Mouse (Mus musculus): ENCODE data around the gene Hnf1a.

Gene Hnf1a

DNA sequence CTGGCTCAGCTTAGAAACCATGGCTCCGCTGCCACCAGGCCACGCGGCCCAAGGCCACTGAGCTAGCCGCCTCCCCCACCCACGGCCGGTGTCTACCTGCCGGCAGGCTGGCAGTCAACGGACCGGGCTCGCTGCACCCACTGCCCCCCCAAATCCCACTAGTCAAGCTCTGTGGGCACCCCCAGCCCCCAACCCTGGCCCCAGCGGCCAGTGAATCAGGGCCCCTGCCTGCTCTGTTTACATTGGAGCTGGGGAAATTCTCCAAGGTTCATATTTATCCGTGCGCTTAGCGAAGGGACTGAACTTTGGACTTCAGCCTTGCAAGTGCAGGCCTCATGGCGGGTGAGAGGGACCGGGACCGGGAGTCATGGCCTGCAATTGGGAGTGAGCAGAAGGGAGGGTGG lies at the start of gene Hnf1a:
Gene Hnf1a (minus strand): TSS at position 271 of the 404 bp plus-strand sequence.
- no peak for DNase-seq

GRCm38 (mm10) chr5:115018813-115019212 lies 47.9 kb upstream of the Hnf1a start:
- DNase-seq, result no peak

- no peak for DNase-seq
These were observed 47.4 kb upstream of the Hnf1a start for GRCm38 (mm10) chr5:115018270-115018669.

- DNase-seq, result no peak
These were observed 44.2 kb upstream of the Hnf1a start for GRCm38 (mm10) chr5:115015121-115015520.

DNA sequence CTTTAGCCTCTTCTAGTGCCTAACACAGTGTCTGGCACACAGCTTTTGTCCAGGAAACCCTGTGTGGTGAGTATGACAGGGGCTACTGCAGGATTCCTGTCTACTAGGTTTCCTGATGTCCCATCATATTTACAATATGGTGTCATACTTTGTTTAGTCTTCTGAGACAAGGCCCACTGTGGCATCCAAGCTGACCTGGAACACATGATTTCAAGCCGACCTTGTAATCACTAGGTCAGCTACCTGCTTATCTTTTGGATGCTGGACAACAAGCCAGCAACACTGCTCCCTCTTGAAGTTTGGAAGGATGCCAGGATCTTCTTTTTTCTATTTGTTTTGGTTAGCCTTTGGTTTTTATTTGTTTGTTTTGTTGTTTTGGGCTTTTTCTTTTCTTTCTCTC lies 43.7 kb upstream of the Hnf1a start:
- no peak for DNase-seq

DNA sequence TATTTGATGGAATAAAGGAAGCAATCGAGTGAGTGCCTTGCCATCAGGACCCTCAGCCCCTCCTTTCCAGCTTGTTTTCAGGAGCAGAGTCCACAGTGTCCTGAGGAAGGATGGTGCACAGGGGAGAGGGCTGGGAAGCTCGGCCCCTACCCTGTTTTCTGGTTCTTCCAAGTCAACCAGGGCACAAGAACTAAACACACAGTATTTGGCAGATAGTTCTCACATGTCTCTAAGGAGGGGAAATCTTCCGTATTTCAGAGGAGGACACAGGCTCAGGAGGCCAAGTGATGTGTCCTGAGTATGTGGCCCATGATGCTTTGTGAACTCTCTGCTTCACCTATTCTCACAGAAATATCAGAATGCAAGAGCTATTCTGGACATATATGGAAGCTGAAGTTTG lies 42.5 kb upstream of the Hnf1a start:
- DNase-seq, result no peak

- peak; percentile 68 to 71 for DNase-seq
These were observed 40.8 kb upstream of the Hnf1a start for GRCm38 (mm10) chr5:115011519-115012261.

GRCm38 (mm10) chr5:115011217-115011518 lies 40.3 kb upstream of the Hnf1a start:
- no peak for DNase-seq

- DNase-seq, result peak; percentile 96 to 97
These were observed 39.8 kb upstream of the Hnf1a start, which contains the start of gene Sppl3 for GRCm38 (mm10) chr5:115010577-115011216. Gene Sppl3 (plus strand): TSS chr5:115011137.

- DNase-seq, result no peak
These were observed 39.1 kb upstream of the Hnf1a start for GRCm38 (mm10) chr5:115009961-115010360.

DNA sequence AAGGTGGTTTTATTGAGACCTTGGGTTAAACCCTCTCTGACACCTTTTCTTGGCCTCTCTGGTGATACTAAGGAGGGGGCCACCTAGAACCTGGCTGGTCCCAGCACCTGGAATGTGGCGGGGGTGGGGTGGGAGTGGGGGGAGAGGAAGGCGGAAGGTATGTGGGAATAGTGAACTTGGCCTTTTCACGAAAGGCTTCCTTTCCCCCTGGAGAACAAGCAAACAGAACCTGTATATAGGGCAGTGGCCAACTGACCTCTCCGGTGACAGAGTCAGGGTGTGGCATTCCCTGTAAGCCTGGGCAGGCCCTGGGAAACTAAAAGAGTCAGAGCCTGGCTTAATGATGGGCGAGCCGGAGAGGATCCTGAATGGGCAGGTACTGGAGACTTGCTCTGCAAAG lies 38.2 kb upstream of the Hnf1a start:
- no peak for DNase-seq

DNA sequence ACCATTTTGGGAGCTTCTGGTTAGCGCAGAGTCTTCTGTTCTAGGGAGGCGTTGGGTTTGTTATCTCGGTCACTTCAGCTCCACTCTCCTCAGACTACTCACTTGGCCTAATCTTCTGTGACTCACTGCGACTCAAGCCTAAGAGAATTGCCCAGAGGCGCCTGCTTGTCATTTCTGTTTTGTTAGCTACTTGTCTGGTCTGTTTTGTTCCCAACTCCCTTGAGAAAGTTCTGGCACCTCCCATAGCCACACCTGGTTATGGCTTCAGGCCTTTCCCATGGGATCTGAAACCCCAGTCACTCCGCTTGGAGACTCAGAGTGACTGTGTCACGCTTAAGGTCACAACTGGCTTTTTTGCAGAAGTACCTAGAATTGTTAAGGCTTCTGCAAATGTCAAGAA lies 37.4 kb upstream of the Hnf1a start:
- DNase-seq, result no peak

- no peak for DNase-seq
These were observed 36.9 kb upstream of the Hnf1a start for GRCm38 (mm10) chr5:115007768-115008167.

DNA sequence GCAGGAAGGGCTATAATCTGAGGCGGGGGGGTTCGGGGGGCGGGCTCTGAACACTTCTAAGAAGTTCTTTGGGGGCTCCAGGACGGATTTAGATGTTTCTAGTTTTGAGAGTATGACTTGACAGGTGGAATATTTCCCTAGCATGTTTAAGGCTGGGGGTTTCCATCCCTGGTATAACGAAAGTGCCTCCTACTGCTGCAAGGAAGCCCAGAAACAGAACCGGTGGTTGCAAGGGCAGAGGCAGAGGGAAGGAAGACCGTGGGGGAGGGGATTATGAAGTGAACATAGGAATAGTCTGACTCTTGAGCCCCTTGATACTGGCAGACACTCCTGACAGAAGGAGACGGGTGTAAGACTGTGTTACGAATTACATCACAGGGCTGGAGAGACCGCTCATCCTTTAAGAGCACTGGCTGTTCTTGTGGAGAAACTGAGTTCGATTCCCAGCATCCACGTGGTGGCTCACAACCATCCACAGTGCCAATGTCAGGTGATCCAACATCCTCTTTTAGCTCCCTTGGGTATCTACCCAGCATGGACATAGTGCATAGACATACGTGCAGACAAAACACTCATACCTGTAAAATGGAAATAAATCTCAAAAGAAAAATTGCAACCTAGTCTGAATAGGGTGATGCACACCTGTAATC lies 32.5 kb upstream of the Hnf1a start:
- DNase-seq, result no peak

DNA sequence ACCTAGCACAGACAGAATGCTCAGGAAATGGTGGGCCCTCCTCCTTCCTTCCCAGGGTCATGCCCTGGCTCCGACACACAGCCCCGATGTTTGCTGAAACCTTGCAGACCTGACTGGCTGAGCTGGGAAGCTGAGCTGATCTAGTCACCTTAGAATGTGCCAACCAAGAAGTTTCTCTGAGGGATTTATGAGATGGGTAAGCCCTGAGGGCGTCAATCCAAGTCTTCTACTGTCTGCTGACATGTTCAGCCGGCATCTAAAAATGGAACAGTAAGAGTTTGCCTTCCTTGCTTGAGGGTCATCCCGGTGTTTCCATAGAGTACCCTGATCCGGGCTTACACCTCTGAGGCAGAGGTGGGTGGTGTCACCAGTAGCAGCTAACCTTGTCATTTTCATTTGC lies 31.9 kb upstream of the Hnf1a start:
- no peak for DNase-seq

- DNase-seq, result no peak
These were observed 30.6 kb upstream of the Hnf1a start for GRCm38 (mm10) chr5:115001464-115001863.

DNA sequence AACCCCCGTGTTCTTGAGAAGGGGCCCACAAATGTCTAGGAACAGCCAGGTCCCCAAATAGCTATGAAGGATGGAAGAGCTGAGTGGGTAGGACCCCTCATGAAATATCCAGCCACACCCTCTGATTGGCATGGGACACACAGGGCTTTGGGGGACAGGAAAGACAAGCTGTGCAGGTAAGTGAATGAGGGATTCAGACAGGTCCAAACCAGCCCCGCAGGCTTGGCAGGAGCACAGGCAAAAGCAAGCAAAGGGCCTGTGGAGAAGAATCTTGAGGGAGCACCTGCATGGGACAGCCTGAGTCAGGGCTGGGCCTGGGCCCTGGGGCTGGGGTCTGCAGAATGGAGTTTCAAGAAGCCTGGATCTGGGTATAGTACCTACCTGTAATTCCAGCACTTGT lies 29.6 kb upstream of the Hnf1a start:
- DNase-seq, result no peak

DNA sequence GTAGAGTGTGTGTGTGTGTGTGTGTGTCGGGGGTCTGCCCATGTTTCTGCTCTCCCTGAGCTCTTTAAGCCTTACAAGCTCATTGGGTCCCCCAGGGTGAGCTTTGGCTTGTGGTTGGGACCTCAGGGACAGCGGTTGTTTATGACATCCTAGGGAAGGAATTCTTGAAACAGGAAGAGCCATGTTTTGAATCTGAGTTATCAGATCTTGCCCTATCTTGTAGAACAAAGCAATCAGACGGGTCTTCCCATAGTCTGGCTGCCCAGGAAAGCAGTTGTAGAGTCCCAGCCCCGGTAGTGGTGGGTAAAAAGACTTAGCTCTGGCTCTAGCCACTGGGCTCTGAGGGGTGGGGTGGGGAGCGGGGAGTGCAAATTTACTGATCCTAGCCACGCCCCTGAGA lies 26.4 kb upstream of the Hnf1a start:
- no peak for DNase-seq

GRCm38 (mm10) chr5:114996447-114996846 lies 25.6 kb upstream of the Hnf1a start:
- DNase-seq, result peak; percentile 10 to 35

- no peak for DNase-seq
These were observed 14.2 kb upstream of the Hnf1a start for GRCm38 (mm10) chr5:114985074-114985473.

DNA sequence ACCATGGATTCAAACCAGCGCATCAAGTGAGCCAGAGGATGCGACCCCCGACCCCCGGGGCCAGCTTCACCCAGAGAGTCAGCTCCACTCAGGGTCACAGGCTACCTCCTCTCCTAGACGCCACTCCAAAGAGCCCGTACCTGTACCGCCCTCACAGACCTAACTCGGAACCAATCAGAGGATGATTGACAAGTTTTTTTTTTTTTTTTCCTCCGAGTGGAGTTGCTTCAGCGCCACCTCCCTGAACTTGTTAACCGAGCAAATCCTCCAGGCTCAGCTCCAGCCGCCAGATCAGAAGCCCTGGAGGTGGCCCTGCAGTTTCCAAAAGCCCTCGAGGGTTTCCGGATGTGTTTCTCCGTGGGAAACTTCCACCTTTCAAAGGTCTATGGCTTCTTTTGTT lies 11.1 kb upstream of the Hnf1a start:
- DNase-seq, result no peak

DNA sequence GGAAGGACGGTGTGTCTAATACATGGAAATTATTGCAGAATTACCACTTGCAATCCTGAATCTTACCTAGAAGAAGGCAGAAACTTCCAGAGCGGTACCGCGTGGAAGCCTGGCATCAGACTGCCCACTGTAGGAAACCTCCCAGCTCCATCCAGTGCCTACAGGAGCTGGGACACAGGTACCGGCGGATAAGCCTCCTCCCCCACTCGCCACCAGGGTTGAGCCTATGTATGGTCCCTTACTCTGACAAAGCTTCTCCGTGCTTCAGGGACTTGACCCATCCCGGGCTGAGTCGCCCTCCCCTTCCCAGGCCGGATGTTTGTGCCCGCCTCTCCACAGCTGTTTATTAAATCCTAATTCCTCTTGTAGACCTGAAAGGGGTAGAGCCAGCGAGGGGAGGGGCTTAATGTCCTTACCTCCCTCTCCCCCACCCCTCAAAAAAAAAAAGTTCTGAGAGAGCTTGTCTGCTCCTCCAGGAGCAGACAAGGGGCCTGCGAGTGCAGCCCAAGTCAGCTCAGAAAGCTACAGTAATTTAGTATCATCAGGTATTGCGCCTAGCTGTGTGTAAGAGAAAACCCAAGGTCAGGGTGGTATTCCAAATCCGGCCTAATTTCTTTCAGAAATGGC lies 9.3 kb upstream of the Hnf1a start:
- DNase-seq, result no peak

DNA sequence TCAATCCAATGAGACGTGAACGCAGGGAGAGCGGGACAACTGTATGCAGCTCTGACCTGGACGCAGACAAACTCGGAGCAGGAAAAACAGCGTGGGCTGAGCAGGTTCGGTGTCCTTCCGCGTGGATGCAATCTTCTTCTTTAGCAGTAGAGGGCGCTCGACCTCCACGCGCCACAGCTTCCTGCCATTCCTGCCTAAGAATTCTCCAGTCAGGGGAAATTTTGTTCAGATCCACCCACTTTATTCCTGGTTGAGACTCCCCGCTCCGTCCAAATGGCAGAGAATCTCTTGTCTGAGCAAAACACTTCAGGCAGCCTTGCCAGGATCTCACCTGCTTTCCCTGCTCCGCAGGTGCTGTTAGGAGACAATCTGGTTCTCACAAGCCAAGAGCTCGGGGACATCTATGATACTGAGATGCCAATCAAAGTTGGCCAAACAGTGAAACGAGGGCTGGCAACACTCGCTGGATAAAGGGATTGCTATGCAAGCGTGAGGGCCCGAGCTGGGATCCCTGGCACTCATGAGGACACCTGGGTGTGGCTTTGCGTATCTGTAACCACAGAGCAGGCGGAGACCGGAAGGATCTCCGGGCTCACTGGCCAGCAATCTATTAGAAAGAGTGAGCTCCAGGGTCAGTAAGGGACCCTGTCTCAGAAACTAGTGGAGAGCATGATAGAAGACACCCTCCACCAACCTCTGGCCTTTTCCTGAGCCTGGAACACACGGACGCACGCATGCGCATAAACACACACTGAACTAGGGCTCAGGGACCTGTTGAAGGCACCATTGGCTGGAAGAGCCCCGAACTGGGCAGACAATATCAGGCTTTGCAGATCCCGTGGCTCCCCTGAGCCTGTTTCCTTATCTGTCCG lies 8.6 kb upstream of the Hnf1a start:
- DNase-seq, result peak; percentile 66 to 68

Data from thymus, postnatal 36 days (tissue).